Mouse (Mus musculus) testis, postnatal 10 days (tissue): ENCODE results near the gene Efna2.
A peak's percentile ranks its signal among the peaks of the same experiment; 100 is the strongest.

ENCODE experiments used
- DNase-seq: peaks from one replicate; pipeline ENCODE4 v3.0.0; 2021; ENCODE audit warnings: low spot score

Efna2 gene

DNA sequence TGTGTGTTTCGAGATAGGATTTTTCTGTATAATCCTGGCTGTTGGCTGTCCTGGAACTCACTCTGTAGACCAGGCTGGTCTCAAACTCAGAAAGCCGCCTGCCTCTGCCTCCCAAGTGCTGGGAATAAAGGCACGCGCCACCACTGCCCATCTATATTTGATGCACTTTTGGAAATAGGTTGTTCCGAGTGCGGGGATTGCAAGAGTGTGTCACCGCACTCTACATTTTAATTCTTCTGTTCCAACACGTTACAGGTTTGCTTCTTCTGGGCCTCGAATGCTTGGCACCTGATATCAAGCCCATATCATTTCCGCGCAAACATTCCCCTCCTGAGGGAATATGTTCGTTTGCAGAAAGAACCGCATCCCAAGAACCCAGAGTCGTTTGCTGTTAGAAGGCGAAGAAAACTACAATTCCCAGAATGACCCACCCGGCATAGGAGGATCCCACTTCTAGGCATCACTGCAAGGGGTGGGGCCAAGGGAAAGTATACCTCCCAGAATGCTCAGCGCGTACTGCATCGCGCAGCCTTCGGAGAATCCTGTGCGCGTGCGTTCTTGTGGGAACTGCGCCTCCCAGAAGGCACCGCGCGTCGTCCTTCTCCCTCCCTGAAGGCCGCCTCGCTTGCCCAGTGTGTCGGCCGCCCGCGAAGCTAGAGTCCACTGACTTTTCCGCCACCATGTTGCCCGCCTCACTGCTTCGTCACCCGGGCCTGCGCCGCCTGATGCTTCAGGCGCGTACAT lies 37.3 kb upstream of the Efna2 start:
- DNase-seq: peak; percentile 92

DNA sequence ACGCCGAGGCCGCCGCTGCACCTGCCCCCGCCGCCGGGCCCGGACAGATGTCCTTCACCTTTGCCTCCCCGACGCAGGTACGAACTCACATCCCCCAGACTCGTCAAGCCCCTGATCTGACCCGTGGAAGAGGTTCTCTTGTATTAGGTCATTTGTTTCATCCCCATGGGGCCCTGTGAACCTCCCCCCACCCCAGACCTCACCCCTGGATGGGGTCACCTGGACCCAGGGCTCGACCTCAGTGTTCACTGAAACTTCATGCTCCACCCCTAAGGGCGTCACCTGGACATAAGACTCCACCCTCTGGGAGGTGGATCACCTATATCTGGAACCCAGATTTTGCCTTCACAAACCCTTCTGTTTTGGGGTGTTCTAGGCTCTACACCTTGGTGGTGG lies 36.8 kb upstream of the Efna2 start:
- no peak for DNase-seq

DNA sequence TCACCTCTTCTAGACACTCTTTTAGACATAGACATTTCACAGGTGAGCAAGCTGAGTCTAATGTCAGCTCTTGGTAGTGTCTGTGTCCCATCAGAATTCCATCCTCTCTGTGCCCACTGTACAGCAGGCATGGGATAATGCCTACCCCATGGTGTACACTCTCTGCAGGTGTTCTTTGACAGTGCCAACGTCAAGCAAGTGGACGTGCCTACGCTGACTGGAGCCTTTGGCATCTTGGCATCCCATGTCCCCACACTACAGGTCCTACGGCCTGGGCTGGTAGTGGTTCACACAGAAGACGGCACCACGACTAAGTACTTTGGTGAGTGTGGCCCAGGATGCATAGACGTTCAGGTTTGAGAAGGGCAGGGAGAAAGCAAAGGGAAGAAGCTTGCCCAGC lies 35.6 kb upstream of the Efna2 start:
- DNase-seq: no peak

GRCm38 (mm10) chr10:80144159-80144558 lies 35.1 kb upstream of the Efna2 start:
- no peak for DNase-seq

DNA sequence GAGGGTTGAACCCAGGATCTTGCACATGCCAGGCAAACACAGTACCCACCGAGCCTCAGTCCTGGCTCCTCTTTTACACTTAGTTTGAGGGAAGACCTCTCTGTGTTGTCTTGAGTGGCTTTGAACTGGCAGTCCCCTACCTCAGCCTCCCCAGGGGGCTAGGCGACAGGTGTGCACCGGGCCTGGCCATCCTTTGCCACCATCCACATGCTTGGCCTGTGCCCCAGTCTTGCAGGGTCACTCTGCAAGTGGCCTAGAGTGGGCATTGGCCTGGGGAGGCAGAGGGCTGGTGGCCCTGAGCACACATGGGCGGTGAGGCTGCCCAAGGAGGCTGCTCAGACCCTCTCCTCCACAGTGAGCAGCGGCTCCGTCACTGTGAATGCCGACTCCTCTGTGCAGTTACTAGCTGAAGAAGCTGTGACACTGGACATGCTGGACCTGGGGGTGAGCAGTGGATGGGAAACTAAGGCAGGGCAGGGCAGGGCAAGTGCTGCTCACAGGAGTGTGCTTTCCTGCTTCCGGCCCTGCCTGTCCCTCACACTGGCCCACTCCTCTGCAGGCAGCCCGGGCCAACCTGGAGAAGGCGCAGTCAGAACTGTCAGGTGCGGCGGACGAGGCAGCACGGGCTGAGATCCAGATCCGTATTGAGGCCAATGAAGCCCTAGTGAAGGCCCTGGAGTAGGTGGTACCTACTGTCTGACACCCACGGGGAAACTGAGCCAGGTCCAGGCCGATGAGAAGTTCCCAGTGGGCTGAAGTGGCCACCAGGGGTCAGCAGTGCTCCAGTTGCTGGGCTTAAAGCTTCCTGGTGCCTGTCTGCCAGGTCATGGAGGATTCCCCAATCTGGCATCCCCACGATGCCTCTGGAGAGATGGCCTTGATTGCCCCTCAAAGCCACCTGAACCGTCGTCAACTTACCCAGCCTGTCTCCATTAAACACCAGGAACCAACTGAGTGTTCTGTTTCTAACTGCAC lies 34.1 kb upstream of the Efna2 start:
- peak; percentile 88 for DNase-seq

DNA sequence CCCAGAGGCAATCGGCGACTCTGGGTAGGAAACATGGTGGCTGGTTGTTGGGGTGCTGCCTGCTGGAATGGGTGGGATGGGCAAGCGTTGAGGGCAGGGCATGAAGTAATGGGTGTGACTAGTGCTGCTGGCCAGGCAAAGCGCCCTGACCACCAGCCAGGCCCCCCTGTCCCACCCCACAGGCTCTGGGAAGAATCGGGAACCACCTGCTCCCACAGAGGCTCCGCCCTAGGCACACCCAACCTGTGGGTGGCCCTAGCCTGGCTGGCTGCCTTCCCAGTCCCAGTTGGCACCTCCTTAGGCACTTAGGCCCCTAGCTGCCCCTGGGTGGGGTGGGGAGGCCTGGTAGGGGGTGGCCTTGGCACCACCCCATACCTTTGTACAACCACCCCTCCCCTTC lies 33.4 kb upstream of the Efna2 start:
- peak; percentile 70 for DNase-seq

DNA sequence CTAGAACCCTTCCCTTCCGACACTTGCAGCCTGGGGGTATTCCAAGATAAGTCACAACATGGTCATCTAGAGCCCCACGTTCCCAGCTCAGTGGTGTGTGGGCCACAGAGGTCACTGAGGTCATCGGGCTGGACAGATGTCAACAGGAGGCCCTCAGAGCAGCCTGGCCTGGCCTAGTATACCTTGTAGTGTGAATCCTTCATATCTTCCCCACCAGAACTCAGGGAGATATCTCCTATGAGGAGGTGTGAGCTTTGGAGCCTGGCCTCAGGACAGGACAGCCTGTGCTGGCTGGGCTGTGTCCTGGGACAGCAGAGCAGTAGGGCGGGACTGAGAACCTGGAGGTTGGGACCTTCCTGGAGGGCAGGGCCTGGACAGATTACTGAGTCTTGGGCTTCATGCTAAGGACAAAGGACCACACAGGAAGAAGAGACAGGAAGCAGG lies 32.7 kb upstream of the Efna2 start:
- peak; percentile 60 for DNase-seq

GRCm38 (mm10) chr10:80147146-80147718 lies 32.0 kb upstream of the Efna2 start:
- DNase-seq: peak; percentile 55

DNA sequence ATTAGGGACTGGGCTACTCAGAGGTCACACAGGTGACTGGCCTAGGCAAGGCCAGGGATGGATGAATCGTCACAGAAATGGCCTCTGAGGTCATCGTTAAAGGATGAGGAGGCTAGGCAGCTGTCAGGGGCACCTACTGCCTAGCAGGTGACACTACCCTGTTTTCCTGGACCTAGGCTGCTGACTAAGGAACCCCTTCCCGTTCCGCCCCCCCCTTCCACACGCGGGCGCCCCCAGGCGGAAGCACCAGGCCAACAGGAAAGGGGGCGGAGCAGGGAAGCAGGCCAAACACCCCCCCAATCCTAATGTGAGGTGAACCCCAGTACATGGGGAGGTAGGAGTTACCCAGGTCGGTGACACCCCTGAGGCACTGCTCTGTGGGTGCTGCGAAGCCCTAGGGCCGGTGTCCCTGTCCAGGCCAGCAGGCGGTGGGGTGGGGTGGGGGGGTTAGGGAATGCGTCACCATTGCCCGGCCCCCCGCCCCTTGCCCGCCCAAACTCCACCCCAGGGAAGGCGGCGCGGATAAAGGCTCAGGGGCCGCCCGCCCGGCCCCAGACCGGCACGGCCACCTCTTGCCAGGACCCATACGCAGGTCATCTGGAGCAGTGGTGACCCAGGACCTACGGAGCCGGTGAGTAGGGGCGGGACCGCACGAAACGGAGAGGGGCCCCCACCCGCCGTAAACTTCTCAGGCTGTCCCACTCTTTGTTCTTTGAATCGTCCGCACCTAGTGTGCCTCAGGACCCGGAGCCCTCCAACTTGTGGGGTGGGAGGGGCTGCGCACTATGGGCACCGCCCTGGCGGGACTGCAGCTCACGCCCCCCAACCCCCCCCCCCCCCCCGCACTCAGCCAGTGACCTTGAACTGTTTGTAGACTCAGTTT lies 31.3 kb upstream of the Efna2 start, which contains the start of gene Midn:
Gene Midn, plus strand, starts transcription at position 554 of the 883 bp plus-strand sequence.
- DNase-seq: peak; percentile 88

GRCm38 (mm10) chr10:80148610-80149290 lies 30.5 kb upstream of the Efna2 start:
- DNase-seq: peak; percentile 96

DNA sequence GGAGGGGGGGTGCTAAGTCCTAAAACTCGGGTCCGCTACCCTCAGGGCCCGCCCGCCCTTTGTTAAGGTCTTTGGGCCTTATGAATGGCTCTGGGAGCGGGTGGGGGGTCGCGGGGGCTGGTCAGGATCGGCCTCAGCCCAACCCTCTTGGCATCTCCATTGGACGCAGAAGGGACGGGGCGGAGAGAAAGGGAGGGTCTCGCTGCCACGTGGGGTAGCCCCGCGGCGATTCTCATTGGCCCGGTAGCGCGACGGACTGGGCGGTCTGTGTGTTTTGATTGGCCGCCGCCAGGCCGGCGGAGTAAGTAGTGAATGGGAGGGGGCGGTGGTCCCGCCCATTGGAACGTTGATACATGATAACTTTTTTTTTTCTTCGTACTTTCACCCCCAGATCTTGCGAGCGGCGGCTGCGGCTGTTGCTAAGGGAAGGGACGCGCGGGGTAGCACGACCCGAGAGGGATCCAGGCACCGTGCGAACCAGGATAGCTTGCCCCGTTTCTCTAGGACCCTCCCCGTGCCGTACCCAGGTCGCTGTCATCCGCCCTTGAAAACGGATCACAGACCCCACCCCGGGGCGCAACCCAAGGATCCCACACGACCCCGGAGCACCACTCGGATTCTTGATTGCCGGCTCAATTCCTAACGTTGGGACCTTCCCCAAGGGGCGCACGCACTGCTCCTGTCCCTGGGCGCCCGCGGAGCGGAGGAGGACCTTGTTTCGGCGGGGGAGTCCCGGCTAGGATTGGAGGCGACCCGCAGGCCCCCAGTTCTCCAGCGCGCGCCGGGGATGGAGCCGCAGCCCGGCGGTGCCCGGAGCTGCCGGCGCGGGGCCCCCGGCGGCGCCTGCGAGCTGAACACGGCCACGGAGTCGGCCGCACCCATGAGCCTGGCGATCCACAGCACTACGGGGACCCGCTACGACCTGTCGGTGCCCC lies 29.7 kb upstream of the Efna2 start:
- DNase-seq: peak; percentile 95

DNA sequence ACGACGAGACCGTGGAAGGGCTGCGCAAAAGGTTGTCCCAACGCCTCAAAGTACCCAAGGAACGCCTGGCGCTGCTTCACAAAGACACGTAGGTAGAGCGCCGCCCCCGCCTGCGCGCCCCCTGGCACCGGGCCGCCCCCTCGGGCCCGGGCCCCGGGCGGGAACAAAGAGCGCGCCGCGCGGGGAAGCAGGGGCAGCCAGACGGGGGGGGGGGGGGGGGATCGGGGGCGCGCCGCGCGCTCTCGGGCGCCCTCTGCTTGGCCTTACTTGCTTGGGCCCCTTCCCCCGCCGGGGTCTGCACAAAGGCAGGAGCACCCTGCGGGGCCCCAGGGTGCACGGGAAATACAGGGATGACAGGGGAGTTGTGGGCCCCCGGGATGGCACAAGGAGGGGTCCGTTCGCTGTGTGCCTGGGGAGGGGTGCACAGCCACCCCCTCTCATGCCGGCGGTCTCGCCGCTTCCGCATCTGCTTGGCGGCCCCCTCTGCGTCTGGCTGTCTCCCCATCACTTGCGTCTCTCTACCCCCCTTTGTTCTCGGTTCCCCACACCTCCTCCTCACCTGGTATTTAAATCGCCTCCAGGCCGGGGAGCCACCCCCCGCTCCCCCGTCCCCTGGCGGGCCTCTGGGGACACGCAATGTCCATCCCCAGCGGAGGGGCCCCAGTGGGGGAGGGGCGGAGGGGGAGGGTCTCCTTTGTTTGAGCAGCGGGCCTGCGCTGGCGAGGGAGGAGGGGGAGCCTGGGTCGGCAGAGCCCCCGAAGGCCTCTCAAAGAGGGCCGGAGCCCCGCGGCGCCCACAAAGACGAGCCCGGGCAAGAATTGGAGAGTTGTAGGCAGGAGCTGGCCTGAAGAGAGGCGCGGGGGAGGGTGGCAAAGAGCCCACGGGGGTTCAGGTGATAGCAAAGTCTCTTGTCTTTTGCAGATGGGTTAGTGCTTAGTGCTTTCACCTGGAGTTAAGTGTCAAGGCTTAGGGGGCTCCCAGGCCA lies 28.8 kb upstream of the Efna2 start:
- DNase-seq: peak; percentile 85

DNA sequence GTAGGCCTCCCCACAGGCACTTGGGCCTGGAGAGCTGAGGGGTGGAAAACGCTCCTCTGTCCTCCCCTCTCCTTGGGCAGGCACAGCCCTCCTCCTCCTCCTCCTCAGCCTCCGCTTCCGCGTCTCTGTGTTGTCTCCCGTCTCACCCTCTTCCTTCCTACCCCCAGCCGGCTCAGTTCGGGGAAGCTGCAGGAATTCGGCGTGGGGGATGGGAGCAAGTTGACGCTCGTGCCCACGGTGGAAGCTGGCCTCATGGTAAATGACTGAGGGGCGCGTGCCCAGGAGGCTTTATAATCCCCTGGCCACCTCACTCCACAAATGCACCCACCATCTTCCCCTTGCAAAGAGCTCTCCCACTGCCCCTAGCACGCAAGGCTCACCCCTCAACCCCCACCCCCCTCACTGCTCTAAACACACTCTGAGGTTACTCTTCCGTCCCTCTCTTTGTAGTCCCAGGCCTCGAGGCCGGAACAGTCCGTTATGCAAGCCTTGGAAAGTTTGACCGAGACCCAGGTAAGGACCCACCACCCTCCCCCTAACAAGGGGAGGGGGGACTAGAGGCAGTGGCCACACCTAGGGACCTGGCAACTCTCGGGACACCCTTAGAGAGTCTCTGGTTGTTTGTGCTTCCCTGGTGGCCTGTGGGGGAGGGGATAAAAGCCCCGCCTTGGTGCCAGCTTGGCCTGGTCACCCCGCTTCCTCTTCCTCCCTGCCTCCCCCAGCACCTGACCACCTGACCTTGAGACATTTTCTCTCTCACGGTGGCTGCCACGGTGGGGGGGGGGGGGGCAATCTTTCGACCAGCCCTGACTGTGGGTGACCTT lies 27.9 kb upstream of the Efna2 start:
- peak; percentile 82 for DNase-seq

- DNase-seq: no peak
Measured at GRCm38 (mm10) chr10:80152071-80152872, 27.0 kb upstream of the Efna2 start.

DNA sequence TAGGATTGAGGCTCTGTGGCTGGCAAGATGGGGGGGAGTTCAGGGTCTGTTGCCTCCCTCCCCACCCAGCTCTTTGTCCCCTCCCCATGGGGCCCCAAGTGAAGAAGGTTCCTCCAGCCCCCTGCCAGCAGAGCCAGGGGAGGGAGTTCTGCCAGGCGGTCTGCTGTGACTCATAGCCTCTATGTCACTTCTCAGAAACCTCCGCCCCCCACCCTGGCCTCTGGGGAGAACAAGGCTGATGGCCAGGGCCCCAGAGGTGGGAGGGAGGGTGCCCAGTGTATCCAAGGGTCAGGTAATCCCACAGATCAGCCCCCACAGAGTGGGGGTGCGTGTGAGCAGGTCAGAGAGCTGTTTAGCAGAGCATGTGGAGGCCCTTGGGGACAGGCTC lies 26.4 kb upstream of the Efna2 start:
- no peak for DNase-seq

- DNase-seq: no peak
Measured at GRCm38 (mm10) chr10:80153713-80154112, 25.6 kb upstream of the Efna2 start.

DNA sequence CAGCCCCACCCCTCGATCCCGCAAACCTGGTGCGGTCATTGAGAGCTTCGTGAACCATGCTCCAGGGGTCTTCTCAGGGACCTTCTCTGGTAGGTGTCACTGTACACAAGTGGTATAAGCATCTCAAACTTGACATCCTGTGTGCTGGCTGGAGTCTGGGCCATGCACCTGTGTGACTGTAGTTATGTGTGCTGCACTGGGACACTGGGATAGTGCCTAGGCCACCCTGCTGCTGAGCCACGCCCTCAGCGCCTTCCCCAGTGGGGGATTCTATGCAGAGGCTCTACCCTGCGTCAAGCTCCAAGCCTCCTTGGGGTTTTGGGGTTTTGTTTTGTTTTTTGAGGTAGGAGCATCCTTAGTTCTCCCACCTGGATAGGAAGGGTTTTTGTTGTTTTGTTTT lies 24.9 kb upstream of the Efna2 start:
- no peak for DNase-seq
